Mouse (Mus musculus): ENCODE data around the gene Eif2d.

- TF ChIP-seq CTCF (IDR thresholded peaks at IDR 0.05) (peak; percentile 65), POLR2A (IDR thresholded peaks at IDR 0.05; ENCODE audit: insufficient read depth, low read depth, low read length) (peak; percentile 84)
These were observed 14.6 kb upstream of the Eif2d start, which contains the start of gene Dyrk3 for GRCm38 (mm10) chr1:131138191-131139016.

Data from heart, adult 2 months (tissue).